Mouse (Mus musculus) activated CD4-positive, CD25-positive, alpha-beta regulatory T cell (primary cell): ENCODE results near the gene Zscan4d. TPM values are rescaled to one million over a fixed set of nuclear protein-coding genes. Genes with fewer than 3 reads are reported as not detected.

Source experiments
- polyA plus RNA-seq, 2 experiments: library from polyadenylated mRNA; unstranded; fragments of 100-300 nt; shearing (Covaris generic); gene quantifications; one replicate each; pipeline ENCODE4 v1.2.1; 2017

Gene Zscan4d
- polyA plus RNA-seq, result under 1 TPM in 1 of 2 experiments, not detected in 1; 0.22 TPM

GRCm38 (mm10) chr7:11166059-11166458 lies at the start of gene Zscan4d:
Gene Zscan4d (minus strand): TSS chr7:11166159.

Other genes starting within 250 kb of the Zscan4d start
- not detected for gene Zscan4c, start 160.4 kb downstream of the Zscan4d start, polyA plus RNA-seq
- not detected for gene Zscan4-ps1, start 96.5 kb downstream of the Zscan4d start, polyA plus RNA-seq
- gene Zscan4e, start 144.5 kb upstream of the Zscan4d start, polyA plus RNA-seq, result not detected
- under 1 TPM in 1 of 2 experiments, not detected in 1; 0.29 TPM for gene Zscan4f, start 231.8 kb upstream of the Zscan4d start, polyA plus RNA-seq